Mouse (Mus musculus) neural tube, embryonic 15.5 days (tissue): ENCODE data around the gene Cep57. TPM values are rescaled to one million over a fixed set of nuclear protein-coding genes. Genes with fewer than 3 reads are reported as not detected.
"Not testable (repeated sequence)": the region's sequence is repeated elsewhere in the genome, so short reads cannot be mapped to it uniquely, and the experiment has no call there.

Experiments used
- ATAC-seq: fragments of 200-750 bp; cut with Nextera tagmentation; 2 replicates; pipeline ENCODE4 v1.8.0; 2017; ENCODE audit warnings: mild to moderate bottlenecking, moderate TSS enrichment, moderate library complexity; ENCODE audit not compliant: low FRiP score
- H3K27ac ChIP-seq: fragments of 300-500 bp; sonication (generic); replicated peaks from 2 replicates; pipeline ENCODE4 v1.5.1; 2015; ENCODE audit warnings: mild to moderate bottlenecking, inconsistent platforms
- H3K27me3 ChIP-seq: fragments of 300-500 bp; sonication (generic); replicated peaks from 2 replicates; pipeline ENCODE4 v1.6.1; 2015; ENCODE audit warnings: inconsistent platforms
- H3K36me3 ChIP-seq: fragments of 300-500 bp; sonication (generic); 2 replicates; pipeline ENCODE4 v1.6.1; 2015; ENCODE audit warnings: inconsistent platforms
- H3K4me1 ChIP-seq: fragments of 300-500 bp; sonication (generic); 2 replicates; pipeline ENCODE4 v1.6.1; 2015; ENCODE audit warnings: inconsistent platforms
- H3K4me2 ChIP-seq: fragments of 300-500 bp; sonication (generic); 2 replicates; pipeline ENCODE4 v1.6.1; 2015; ENCODE audit warnings: inconsistent platforms, mild to moderate bottlenecking, moderate library complexity
- H3K4me3 ChIP-seq: fragments of 300-500 bp; sonication (generic); replicated peaks from 2 replicates; pipeline ENCODE4 v1.5.1; 2015; ENCODE audit warnings: mild to moderate bottlenecking, inconsistent platforms
- H3K9ac ChIP-seq: fragments of 300-500 bp; sonication (generic); replicated peaks from 2 replicates; pipeline ENCODE4 v1.6.1; 2015; ENCODE audit warnings: mild to moderate bottlenecking, inconsistent platforms
- H3K9me3 ChIP-seq: fragments of 300-500 bp; sonication (generic); replicated peaks from 2 replicates; pipeline ENCODE4 v1.6.1; 2016; ENCODE audit warnings: inconsistent platforms
- whole genome bisulfite sequencing: fragments of 180-500 bp; shearing (Covaris S2); methylation state at CpG from one replicate; pipeline ENCODE4 v1.1.7; 2015; ENCODE audit warnings: mixed read lengths; 5-methylcytosine and 5-hydroxymethylcytosine counted together
- polyA plus RNA-seq: library from polyadenylated mRNA; unstranded; fragments of >200 nt; fragmentation: Nextera tagmentation; extraction: Ambion mirVana; gene quantifications from 2 replicates; pipeline ENCODE4 v1.2.1, GENCODE M21; 2015

Gene Cep57
- polyA plus RNA-seq, 1 experiment from 2014 or later: 33.5 TPM

GRCm38 (mm10) chr9:13790864-13791263 lies 36.0 kb downstream of the Cep57 start:
- not testable (repeated sequence) for H3K9ac ChIP-seq, H3K27ac ChIP-seq, ATAC-seq, H3K9me3 ChIP-seq, H3K27me3 ChIP-seq, H3K4me1 ChIP-seq, H3K4me2 ChIP-seq, H3K4me3 ChIP-seq
- H3K36me3 ChIP-seq: peaks cover 41% of the 10 kb centered on the region
- 98% methylated on average over 8 of the region's 8 CpGs for WGBS

GRCm38 (mm10) chr9:13781985-13782384 lies 44.9 kb downstream of the Cep57 start:
- Histone ChIP-seq H3K4me2 (no peak overlapping the region), H3K4me3 (no peak overlapping the region), H3K36me3 (peaks cover 21% of the 10 kb centered on the region; the same call in 1 of the 2 replicates), H3K27ac (no peak overlapping the region), H3K9ac (no peak overlapping the region), H3K4me1 (no peaks in the 10 kb centered on the region), H3K27me3 (no peaks in the 10 kb centered on the region), H3K9me3 (no peaks in the 10 kb centered on the region)
- ATAC-seq: no peak
- WGBS: 93% methylated on average over 1 of the region's 1 CpGs

GRCm38 (mm10) chr9:13774732-13775131 lies 52.2 kb downstream of the Cep57 start:
- H3K27ac ChIP-seq: no peak overlapping the region
- no peak for ATAC-seq
- no peaks in the 10 kb centered on the region for H3K4me1 ChIP-seq
- H3K9ac ChIP-seq: no peak overlapping the region
- no peak overlapping the region for H3K4me2 ChIP-seq
- H3K36me3 ChIP-seq: no peaks in the 10 kb centered on the region
- WGBS: 95% methylated on average over 1 of the region's 1 CpGs
- H3K9me3 ChIP-seq: no peaks in the 10 kb centered on the region
- H3K4me3 ChIP-seq: no peak overlapping the region
- H3K27me3 ChIP-seq: no peaks in the 10 kb centered on the region

GRCm38 (mm10) chr9:13766570-13766969 lies 60.3 kb downstream of the Cep57 start:
- no peaks in the 10 kb centered on the region for H3K36me3 ChIP-seq
- H3K27me3 ChIP-seq: no peaks in the 10 kb centered on the region
- no peaks in the 10 kb centered on the region for H3K4me1 ChIP-seq
- WGBS: 86% methylated on average over 7 of the region's 7 CpGs
- H3K27ac ChIP-seq: no peak overlapping the region
- no peak overlapping the region for H3K4me3 ChIP-seq
- no peak overlapping the region for H3K4me2 ChIP-seq
- no peak for ATAC-seq
- H3K9ac ChIP-seq: no peak overlapping the region
- no peaks in the 10 kb centered on the region for H3K9me3 ChIP-seq

- Histone ChIP-seq H3K9ac (no peak overlapping the region), H3K9me3 (no peaks in the 10 kb centered on the region), H3K27ac (no peak overlapping the region), H3K4me3 (no peak overlapping the region), H3K36me3 (no peaks in the 10 kb centered on the region), H3K4me1 (no peaks in the 10 kb centered on the region), H3K27me3 (no peaks in the 10 kb centered on the region), H3K4me2 (no peak overlapping the region)
- WGBS: 81% methylated on average over 2 of the region's 2 CpGs
- no peak for ATAC-seq
These were observed 61.3 kb downstream of the Cep57 start for GRCm38 (mm10) chr9:13765624-13766023.

- Histone ChIP-seq H3K4me2 (no peak overlapping the region), H3K27me3 (no peaks in the 10 kb centered on the region), H3K4me1 (no peaks in the 10 kb centered on the region), H3K27ac (no peak overlapping the region), H3K9ac (no peak overlapping the region), H3K36me3 (no peaks in the 10 kb centered on the region), H3K9me3 (no peaks in the 10 kb centered on the region; the same call in 1 of the 2 replicates), H3K4me3 (no peak overlapping the region)
- ATAC-seq: no peak
- 93% methylated on average over 3 of the region's 3 CpGs for WGBS
These were observed 66.5 kb downstream of the Cep57 start for GRCm38 (mm10) chr9:13760430-13760829.

Other genes with a start within 250 kb of the Cep57 start
- 49.8 and 53.2 TPM in 2 replicates for gene Mtmr2, start 78.7 kb downstream of the Cep57 start, polyA plus RNA-seq
- gene Fam76b, start 609 bp upstream of the Cep57 start, polyA plus RNA-seq: 15.5 and 17.3 TPM in 2 replicates